Mouse (Mus musculus): ENCODE measurements at regions not wholly inside any gene's neighbourhood (a gene's known extent, or its start where the extent isn't known, plus 50 kb on each side); places are given as distances from the start of the nearest gene placed in this dataset.
"Not testable (repeated sequence)": the region's sequence is repeated elsewhere in the genome, so short reads cannot be mapped to it uniquely, and the experiment has no call there.

DNA sequence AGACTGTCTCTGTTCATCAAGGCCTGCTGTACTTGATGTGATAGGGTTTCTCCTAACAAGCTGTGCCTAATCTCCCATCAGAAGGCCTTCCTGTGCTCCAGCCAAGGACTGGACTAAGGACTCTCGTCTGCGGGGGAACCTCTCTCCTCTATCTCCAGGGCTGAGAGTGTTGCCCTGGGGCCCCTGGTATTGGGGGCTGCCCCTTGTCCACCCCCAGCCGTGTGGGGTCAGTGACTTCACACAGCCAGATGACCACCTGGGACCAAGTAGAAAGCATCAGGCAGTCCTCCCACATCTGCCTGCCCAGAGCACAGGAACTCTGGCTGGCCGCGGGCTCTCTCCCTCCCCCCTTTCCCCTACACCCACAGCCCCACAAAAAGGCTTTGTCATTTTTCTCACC lies 651.5 kb upstream of the Kif2b start:
- peak; percentile 64 for DNase-seq

DNA sequence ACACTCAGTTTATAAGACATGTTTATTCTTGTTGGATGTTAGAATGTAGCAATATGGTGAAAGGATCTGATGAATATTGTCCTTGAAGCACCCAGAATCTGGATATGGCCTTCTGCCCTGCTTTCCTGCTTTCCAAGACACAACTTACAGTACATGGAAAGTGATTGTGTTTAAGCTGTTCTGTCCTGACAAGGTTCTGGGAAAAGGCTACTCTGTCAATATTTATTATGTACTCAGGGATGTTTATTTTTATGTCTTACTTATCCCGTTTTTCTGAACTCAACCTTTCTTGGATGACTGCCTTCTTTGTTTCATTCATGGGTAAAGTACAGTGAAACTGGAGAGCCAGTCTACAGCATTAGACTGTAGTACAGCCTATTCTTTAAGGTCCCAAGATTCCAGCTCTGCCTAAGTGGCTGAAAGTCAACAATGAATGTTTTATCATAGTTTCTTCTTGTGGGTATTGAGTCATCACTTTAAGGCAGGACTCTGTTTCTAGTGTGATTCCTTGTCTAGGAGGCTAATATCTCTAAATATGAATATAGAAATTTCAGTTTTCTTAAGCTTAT lies 631.7 kb upstream of the Kif2b start:
- DNase-seq = no peak

DNA sequence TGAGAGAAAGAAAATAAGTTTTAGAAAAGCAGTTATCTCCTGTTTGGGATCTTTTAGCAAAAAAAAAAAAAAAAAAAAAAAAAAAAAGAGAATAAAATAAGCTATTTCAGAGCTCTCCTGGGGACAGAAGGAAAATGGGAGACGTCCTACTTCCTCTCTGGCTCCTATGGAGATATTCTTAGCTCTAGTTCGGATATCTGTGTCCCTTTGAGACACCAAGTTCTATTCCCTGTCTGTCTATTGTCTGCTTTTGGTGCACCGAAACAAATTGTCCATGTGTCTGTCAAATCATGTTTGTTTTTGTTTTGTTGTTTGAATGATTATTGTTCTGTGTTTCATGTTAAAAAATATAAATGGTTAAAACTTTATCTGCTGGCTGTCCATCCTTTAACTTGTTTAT lies 601.0 kb upstream of the Kif2b start:
- DNase-seq = not testable (repeated sequence)

DNA sequence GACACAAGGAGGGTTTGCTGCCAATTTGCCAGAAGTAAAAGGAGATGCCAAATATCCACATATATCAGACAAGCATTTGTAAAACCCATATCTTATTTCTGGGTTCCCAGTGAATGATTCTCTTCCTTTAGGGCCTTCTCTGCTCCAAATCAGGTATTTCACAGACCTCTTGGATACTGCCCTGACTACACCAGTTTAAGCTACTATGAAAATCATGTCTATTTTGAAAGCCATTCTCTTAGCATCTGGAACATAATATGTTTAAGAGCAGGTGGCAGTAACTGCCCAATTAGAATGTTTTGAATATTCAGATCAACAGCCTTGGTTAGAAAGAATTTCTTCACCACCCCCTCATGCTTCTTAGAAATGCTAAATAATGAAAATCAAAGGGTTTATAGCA lies 575.8 kb upstream of the Kif2b start:
- no peak for DNase-seq

DNA sequence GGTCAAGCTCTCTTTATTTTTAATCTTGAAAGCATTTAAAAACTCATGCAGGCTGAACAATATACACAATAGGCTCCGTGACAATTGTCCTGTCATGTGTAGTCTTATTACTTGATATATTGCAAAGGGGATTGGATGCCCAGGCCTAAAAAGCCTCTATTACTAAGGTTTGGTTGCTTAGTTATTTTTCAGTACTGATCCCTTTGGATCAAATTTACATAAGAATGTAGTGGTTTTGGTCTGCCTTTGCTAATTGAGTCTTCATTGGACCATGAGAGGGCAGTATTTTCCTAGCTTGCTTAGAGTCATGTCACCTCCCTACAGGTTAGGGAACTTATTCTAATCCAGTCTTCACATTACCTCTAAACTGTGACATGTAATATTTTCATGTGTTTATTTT lies 558.3 kb upstream of the Kif2b start:
- no peak for DNase-seq

DNA sequence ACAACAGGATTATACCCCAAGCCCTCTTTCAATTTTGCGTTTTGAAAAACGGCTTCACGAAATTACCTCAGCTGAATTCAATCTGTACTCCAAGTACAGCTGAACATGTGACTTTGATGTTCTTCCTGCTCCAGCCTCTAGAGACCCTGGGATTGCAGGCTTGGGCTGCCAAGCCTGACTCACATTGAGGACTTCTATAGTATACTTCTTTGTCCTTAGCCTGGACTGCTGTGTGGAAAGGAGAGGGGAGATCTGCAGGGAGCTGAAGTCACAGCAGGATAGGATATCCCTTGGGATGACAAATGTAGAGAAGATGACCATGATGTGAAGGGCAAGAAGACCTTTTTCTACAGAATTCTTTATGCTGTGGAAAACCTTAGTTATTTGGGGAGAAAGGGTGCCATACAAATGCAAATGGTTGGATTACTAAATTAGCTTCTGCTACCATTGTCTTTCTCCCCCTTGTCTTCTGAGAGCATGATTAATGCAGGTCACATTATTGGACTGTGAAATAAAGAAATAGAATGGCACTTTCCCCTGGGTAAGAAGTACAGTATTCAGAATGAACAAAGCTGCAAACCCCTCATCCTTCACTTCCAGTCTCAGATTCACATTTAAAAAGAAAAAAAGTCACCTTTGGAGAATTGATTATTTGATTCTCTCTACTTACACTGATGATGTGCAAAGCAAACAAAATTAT lies 557.7 kb upstream of the Kif2b start:
- no peak for DNase-seq

DNA sequence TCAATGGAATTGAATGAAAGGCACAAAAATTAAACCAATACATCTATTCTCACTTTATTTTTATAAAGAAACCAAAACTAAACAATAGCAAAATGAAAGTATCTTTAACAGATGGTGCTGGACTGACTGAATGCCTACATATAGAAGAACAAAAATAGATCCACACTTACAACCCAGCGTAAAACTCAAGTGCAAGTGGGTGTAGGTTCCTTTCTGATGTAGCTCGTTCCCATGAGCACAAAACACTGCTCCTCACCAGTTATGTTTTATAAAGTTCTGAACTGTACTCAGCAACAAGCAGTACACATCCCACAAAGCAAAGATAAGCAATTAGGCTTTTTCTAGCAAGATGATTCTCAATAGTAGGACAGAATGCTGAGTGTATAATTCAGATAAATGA lies 507.4 kb upstream of the Kif2b start:
- DNase-seq = no peak

DNA sequence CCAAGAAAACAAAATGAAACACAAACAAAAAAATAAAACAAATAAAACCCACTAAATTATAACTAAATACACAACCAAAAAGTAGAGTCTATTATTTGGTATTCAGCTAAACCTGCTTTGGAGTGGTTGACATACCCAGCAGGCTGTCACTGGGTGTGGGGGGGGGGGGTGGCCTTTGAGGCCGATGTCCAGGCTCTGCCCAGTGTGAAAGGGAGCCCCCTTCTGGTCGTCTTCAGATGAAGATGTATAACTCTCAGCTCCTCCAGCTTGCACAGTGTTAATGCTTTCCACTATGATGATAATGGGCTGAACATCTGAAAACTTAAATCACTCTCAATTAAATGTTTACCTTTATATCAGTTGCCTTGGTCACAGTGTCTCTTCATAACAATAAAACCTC lies 464.3 kb upstream of the Kif2b start:
- DNase-seq = no peak

DNA sequence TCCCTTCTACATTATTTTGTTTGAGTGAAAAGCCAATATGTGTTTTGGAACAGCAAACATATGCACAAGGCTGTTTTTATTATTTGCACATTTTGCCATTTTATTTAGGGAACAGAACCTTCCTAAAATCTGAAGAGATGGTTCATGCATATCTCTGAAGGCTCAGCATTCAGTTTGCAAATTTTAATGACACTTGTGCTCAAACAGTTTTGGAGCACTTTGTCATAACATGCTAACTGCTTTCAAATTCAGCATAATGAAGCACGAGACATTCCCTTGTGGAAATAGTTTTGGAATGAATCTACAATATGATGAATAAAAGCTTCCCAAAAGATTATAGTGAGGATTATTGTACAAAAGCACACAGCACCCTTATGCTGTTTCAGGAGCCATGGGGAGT lies 462.8 kb upstream of the Kif2b start:
- DNase-seq = no peak

DNA sequence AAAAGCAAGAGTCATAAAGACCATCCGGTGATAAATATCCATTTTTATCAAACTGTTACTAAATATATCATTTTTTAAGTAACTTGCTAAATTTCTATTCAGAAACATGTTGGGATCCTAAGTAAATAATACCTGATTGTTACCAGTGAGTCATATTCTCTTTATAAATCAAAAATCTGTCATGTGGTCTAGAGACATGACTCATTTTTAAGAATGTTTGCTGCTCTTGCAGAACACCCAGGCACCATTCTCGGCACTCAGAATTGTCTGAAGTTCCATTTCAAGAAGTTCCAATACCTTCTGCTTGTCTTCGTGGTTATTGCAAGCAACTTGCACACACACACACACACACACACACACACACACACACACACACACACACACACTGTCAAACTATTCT lies 441.1 kb upstream of the Kif2b start:
- DNase-seq = no peak

DNA sequence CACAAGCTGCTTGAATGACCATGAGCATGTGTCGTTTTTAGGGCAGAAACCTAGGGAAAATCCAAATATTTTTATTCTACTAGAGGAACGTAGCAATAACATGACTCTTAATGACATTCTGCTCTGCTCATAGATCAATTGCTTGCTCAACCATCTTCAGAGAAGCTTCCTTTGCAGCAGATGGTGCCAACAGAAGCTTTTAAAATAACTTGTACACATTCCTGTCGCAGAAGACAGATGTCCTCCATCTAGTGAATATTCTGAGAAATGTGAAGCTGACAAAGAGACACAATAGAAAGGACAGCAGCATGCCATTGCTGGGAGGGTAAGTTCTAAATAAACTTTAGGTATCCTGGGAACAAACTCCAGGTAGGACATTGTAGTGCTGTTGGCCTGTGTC lies 433.9 kb upstream of the Kif2b start:
- no peak for DNase-seq

DNA sequence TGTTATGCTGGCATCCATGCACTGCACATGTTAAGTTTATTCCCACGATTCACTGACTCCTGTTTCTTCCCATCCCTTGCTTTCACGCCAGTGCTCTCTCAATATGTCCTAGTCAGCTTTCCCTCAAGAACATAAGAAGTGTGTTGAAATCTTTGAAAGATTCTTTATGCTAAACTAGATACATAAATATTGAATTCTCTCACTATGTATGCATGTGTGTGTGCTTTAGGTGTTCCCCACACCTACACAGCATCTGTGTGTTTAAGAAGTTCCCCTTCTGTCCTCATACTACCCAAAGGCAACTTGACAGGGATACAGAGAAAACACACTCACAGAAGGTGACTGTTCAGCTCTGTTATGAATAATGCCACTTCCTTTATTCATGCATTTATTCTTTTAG lies 418.2 kb upstream of the Kif2b start:
- no peak for DNase-seq

DNA sequence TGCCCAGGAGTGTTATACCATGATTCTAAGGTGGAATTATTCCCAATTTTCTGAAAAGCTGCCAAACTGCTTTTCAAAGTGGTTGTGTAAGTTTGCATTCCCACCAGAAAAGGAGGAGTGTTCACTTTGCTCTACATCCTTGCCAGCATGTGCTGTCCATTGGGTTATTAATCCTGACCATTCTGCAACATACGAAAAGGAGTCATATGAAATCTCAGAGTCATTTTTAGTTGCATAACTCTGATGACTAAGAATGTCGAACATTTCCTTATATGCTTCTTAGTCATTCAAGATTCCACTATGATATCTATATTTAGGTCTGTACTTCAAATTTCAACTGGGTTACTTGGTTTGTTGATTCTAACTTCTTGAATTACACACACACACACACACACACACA lies 392.2 kb upstream of the Kif2b start:
- no peak for DNase-seq

DNA sequence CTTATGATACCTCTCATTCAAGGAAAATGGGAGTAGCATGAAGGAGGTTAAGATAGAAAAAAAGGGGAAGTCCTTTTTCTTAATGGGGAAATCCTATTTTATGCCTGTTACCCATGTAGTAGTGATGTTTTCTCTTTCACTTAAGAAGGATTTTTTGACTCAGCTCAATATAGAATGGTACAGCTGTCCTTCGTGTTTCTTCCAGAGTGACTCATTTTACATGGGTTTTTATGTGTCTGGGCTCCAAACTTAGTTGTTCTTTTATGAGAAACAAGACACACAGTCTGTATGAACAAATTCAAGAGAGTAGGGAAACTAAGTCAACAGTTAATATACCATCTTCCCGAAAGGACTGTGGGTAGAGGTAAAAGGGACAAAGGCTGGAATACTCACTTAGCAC lies 367.0 kb upstream of the Kif2b start:
- DNase-seq = no peak

Data from heart, adult 11 months (tissue).